ENCODE assay signal across 8 mouse cellular contexts in genomic region chr15:36966940-36967339, GRCm38 (mm10). TPM values are rescaled to one million over a fixed set of nuclear protein-coding genes. Genes with fewer than 3 reads are reported as not detected.
DNase-seq lines count a peak whose midpoint lies in the region; TF ChIP-seq lines count a peak whose summit lies in the region.

No protein-coding gene starts in this region.

- TF ChIP-seq CTCF in gastrocnemius, adult 2 months (IDR thresholded peaks at IDR 0.05), result no peak

- peak overlapping the region; percentile 19; the same call in 1 of the 2 replicates for H3K4me3 ChIP-seq in gastrocnemius, adult 2 months
- H3K4me3 ChIP-seq in macrophage (ENCODE audit: inconsistent target), result no peak overlapping the region

- H3K27ac ChIP-seq in gastrocnemius, adult 2 months, result peak overlapping the region; percentile 5; the same call in 1 of the 2 replicates
- peak overlapping the region; percentile 39 for H3K27ac ChIP-seq in macrophage

- 19% methylated on average over 7 of the region's 7 CpGs for WGBS in macrophage (ENCODE audit: missing documents)

- intact Hi-C loops in gastrocnemius, adult 2 months (cut with DNase I), result no loop called here
- intact Hi-C loops in left cerebral cortex, postnatal 36 days (cut with DNase I), result loop anchor here (1.0 to 2.0 kb wide), 3 partner anchors 28 to 175 kb away; partner anchors contain the start of gene Zfp706

- no peaks in the 10 kb centered on the region for H3K79me2 ChIP-seq in macrophage (ENCODE audit: inconsistent target)

- no peak for DNase-seq in gastrocnemius, adult 2 months
- no peak for DNase-seq in gastrocnemius, postnatal 10 days
- DNase-seq in right cerebral cortex, postnatal 14 days, result peak; percentile 48
- DNase-seq in right cerebral cortex, postnatal 4 days, result no peak
- no peak for DNase-seq in adipocyte (ENCODE audit: low spot score)
- DNase-seq in lung, postnatal 36 days, result no peak
- no peak for DNase-seq in left cerebral cortex, postnatal 36 days (ENCODE audit: low spot score in 2 of 2)

- no peaks in the 10 kb centered on the region for H3K36me3 ChIP-seq in macrophage (ENCODE audit: inconsistent target)

RNA-seq across cellular contexts. Expression of gene Zfp706, which starts 40.6 kb away (rescaled TPM):
- 100 to 1,000 TPM; 109 to 129 TPM for total RNA-seq in gastrocnemius, adult 2 months (2021)
- total RNA-seq in gastrocnemius, postnatal 10 days (2021), result 100 to 1,000 TPM; 167 to 183 TPM
- total RNA-seq in macrophage (2018; cell fraction: chromatin; rRNA removed), result 10 to 100 TPM in 20 of 26 experiments, 1 to 10 TPM in 6; 1.4 to 51.0 (median 18.7) TPM
- total RNA-seq in macrophage (2018; cell fraction: cytosol; rRNA removed), result 100 to 1,000 TPM in 1 of 26 experiments, 10 to 100 TPM in 25; 40.2 to 106 (median 61.4) TPM
- total RNA-seq in macrophage (2018; cell fraction: nucleus; rRNA removed), result 10 to 100 TPM in 20 of 26 experiments, 1 to 10 TPM in 6; 4.9 to 42.1 (median 13.7) TPM
- polyA plus RNA-seq in macrophage (2018), result 93.5 to 115 TPM (median 93.7 TPM) in 3 replicates
- 100 to 1,000 TPM; 222 TPM for total RNA-seq in left cerebral cortex, postnatal 36 days (2021)
